Mouse (Mus musculus) testis, postnatal 10 days (tissue): ENCODE data around the gene Mrpl42.

Experiments used
- DNase-seq: peaks from one replicate; pipeline ENCODE4 v3.0.0; 2021; ENCODE audit warnings: low spot score

Gene Mrpl42

GRCm38 (mm10) chr10:95457367-95458049, 44.2 kb downstream of the Mrpl42 start:
- no peak for DNase-seq

DNA sequence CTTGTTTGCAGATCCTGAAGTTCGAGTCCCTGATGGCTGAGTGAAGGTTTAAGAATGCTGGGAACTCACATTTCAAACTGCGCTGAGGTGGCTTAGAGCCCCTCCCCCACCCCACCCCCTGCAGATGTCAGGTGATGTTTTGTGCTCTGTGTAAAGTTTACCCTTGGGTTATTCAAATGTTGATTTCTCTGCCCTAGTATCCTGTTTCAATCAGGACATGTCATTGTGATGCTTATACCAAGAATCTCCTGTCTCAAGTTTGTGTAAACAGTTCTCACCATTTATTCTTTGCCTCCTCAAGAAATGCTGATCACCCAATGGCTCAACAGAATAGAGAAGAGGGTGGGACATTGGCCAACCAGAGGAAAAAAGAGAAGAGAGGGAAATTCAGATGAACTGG, 45.6 kb downstream of the Mrpl42 start:
- no peak for DNase-seq

- DNase-seq: no peak
These were observed 48.5 kb downstream of the Mrpl42 start for GRCm38 (mm10) chr10:95453282-95453681.

DNA sequence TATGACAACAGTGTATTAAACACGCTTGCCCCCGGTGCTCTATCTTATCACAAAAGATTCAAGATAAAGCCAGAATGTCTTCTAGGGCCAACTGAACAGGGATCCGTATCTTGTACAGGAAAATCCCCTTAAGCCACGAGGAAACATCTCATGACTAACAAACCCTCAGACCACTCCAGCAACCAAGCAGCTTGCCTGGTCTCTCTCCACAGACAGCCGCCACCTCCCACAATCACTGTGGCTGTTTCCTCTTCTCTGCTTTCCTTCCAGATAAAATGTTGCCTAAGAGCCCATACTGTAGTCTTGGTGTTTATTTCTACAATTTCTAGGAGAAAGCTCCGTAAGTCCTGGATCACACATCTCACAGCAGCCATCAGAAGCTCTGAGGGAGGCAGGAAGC, 52.7 kb downstream of the Mrpl42 start:
- no peak for DNase-seq

GRCm38 (mm10) chr10:95447954-95448353, 53.8 kb downstream of the Mrpl42 start:
- DNase-seq: no peak

DNA sequence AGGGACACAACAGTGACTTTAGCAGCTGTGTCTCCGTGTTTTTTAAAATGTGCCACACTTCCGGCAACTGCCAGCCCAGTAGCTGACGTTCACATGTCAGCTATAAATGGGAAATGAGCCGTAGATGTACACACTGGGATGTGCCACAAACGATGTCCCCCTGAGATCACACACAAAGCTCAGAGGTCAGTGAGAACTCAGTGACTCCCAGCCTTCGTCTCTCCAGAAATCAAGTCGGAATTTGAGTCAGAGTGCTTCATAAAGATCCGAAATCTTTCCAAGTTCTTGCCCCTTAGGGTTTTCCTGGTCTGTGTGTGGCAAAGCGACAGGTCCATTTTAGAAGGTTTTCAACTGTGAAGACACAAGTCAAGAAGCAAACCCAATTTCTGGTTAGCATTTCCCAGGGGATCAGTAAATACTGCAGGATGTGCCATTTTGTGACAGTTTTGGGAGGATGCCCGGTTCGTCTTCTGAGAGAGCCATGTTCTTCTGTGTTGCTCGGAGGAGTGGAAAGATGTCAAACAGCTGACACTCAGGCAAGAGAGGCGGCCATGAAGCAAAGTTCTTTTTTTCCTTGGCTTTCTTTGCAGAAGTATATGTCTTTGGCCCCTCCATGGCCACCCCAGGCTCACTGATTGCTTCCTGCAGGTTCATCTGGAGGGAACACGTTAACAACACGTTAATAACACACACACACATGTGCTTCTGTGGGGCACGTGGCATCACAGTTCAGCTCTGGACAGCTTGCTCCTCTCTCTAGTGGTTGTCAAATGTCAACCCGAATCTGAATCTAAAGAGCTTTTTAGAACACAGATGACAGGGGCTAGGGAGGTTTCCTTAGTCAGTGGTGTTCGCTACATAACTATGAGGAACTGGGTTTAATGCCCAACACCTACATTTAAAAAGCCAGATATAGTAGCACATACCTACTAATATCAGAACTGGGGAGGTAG, 56.4 kb downstream of the Mrpl42 start:
- DNase-seq: no peak

DNA sequence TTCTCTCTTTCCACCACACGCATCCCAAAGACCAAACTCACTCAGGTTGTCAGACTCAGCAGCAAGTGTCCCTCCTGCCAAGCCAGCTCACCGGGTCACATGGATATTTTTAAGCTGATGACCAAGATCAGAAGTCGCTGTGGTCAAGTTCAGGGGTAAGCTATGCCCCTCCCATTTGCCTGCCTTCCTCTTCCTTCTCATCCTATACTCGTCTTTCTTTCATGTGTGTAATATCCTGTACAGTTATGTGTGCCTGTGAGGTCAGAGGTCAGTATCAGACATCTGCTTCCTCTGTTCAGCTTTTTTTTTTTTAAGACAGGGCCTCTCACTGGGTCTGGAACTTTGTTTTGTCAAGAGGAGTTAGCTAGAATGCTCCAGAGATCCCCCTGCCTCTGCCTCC, 59.4 kb downstream of the Mrpl42 start:
- DNase-seq: no peak

DNA sequence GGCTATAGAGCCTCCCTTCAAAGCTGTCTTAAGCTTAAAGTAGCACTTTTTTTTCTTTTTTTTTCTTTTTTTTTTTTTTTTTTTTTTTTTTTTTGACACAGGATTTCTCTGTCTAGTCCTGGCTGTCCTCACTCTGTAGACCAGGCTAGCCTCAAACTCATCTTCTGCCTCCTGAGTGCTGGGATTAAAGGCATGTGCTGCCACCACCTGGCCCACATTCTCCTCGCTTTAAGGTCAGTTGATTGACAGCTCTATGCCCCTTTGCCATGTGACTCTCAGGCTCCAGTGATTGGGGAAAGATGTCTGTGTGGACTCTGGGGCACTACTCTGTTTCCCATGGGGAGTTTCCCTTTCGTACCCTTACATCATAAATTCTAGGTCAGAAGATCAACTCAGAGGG, 61.2 kb downstream of the Mrpl42 start:
- no peak for DNase-seq

DNA sequence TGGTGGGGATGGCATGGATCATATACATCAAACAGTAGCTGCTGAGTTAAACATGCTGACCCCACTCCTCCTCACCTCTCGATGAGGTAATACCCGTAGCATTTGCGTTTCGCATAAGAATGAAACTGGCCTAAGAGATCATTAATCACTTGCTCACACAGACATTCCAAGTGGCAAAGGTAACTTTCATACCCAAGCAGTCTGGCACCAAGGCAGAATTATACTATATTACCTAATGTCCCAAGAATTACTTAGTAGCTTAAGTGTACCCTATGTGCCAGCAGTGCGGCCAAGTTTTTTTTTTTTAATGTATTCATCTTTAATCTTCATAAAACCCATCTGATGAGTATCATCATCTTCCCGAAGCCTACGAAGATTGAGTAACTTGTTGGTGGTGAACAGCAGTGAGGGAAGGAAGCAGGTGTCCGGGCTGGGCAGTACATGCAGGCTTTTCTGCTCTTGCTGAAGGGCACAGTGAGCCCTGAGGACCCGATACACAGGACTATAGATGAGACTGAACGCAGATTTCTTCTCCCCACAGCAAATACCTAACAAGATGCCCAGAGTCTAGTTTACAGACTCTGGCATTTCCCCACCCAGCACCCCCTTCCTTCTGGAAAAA, 61.9 kb downstream of the Mrpl42 start:
- DNase-seq: no peak

DNA sequence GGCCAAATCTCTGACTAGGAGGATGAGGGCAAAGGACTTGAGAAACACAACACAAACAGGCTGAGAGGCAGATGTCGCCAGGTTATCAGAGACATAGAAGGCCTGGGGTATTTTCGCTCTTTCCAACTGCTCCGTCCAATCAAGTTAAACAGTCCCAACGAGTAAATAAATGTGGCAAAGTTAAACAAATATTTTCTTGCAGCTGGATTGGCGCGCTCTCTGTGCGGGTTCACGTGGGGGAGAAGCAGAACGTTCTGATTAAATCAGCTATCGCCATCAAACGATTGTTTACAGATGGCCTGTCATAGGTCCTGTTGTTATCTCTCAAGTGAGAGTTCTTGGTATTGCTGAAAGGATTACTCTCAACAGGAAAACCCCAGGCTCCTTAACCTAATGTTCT, 62.8 kb downstream of the Mrpl42 start:
- no peak for DNase-seq
